Mouse (Mus musculus) thymus, adult 2 months (tissue): ENCODE results near the gene Antxr1.

ENCODE experiments used
- CTCF ChIP-seq: fragments of 200-500 bp; IDR thresholded peaks from 2 replicates; pipeline ENCODE4 v1.5.1; 2012; ENCODE audit warnings: mild to moderate bottlenecking, control low read depth, low read length, moderate library complexity, borderline replicate concordance; ENCODE audit not compliant: control insufficient read depth, poor library complexity, insufficient read depth; ENCODE audit errors: extremely low read depth
- POLR2A ChIP-seq: fragments of 200-500 bp; IDR thresholded peaks from 2 replicates; pipeline ENCODE4 v1.6.1; 2012; ENCODE audit warnings: mild to moderate bottlenecking, low read length, control low read depth, moderate library complexity; ENCODE audit not compliant: control insufficient read depth, poor library complexity, insufficient read depth; ENCODE audit errors: extremely low read depth

DNA sequence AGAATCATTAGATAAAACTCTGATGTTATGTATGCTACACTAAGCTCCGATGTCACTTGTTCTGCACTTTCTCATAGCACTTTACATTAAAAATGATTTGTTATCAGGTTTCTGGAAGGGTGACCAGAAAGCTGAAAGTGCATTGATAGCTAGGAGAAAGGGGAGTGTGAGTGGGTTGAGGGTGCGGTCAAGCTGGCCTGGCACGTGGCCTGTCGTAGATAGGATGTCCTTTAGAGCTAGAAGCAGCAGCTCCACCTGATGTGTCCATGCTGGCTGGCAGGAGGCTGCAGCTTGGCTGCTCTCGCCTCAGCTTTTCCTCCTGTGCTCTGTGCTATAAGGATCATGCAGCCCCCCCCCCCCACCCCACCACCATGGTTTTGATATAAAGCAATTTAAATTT, 243.1 kb downstream of the Antxr1 start:
- TF ChIP-seq CTCF, result no peak
- no peak for TF ChIP-seq POLR2A
